Mouse (Mus musculus) E14TG2a.4 (cell line): Measurements from ENCODE around the gene Nek9.

Experiments
- H3K27me3 ChIP-seq: 2 replicates; pipeline ENCODE4 v1.6.1; 2014; ENCODE audit warnings: low read length, control low read depth; ENCODE audit not compliant: insufficient read depth
- H3K36me3 ChIP-seq: 2 replicates; pipeline ENCODE4 v1.6.1; 2014; ENCODE audit warnings: low read length, control low read depth; ENCODE audit not compliant: insufficient read depth
- H3K4me1 ChIP-seq: replicated peaks from 2 replicates; pipeline ENCODE4 v1.6.1; 2014; ENCODE audit warnings: low read depth, low read length, control low read depth
- H3K4me3 ChIP-seq: replicated peaks from 2 replicates; pipeline ENCODE4 v1.5.1; 2014; ENCODE audit warnings: mild to moderate bottlenecking, low read length
- H3K9me3 ChIP-seq: 2 replicates; pipeline ENCODE4 v1.6.1; 2014; ENCODE audit warnings: low read length, control low read depth
- CTCF ChIP-seq: conservative IDR thresholded peaks from 2 replicates; pipeline ENCODE4 v1.5.1; 2014; ENCODE audit warnings: low read length
- NANOG ChIP-seq: IDR thresholded peaks from 2 replicates; pipeline ENCODE4 v1.6.1; 2014; ENCODE audit warnings: borderline replicate concordance, low read length, mixed read lengths
- POU5F1 ChIP-seq: IDR thresholded peaks from 2 replicates; pipeline ENCODE4 v1.6.1; 2014; ENCODE audit warnings: low read length, borderline replicate concordance

Gene Nek9

DNA sequence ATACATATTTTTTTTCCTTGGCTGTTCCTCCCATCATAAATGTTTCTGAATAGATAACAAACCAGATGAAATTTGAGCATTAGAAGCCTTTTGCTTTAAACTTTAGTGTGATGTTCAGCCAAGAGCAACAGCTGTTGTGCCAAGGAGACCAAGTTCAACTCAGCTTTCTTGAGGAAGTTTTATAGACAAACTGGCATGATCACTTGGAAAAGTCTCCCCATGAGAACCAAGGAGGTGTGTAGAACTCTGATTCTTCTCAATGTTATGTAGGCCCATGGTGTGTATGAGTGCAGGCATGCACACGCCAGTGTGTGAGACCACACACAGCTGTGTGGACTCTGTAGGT is 40.4 kb downstream of the Nek9 start:
- peaks cover 13% of the 10 kb centered on the region for H3K9me3 ChIP-seq
- TF ChIP-seq CTCF (no peak), POU5F1 (no peak), NANOG (no peak)
- H3K4me1 ChIP-seq: peaks cover 19% of the 10 kb centered on the region

DNA sequence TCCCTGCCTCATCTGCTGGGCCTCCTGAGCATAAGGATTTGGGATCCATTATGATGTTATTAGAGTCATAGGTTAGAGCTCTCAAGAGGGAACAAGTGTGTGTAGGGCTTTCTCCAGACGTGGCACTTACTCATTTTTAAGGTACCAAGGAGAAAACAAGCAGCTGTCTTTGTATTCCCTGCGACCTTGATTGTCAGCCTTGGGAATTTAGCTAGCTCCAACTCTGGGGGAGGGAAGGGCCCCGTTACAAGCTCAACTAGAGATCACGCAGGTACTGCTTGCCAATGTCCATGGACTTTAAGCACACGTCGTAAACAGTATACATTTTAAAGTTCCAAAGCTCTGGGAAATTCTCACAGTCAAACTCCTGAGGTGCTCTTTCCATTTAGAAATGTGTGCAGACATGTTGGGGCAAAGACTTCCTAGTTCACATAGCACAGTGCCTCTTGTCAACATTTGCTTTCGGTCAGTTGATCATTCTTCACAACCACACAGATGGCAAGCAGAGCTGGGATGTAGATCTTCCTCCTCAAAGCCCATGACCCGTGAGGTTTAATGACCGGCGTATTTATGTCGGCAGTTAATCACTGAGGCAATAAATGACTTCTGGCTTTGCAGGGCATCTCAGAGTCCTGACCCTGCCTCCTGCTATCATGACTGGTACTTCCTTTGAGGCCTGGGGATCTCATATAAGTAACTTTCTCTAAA is 40.9 kb downstream of the Nek9 start:
- H3K9me3 ChIP-seq: peaks cover 14% of the 10 kb centered on the region
- no peak for TF ChIP-seq POU5F1
- no peak for TF ChIP-seq CTCF
- no peak for TF ChIP-seq NANOG

More for the DNA sequence above, 40.4 kb downstream of the Nek9 start:
- Histone ChIP-seq H3K4me3 (no peak overlapping the region), H3K36me3 (peaks cover 39% of the 10 kb centered on the region), H3K27me3 (peaks cover 6% of the 10 kb centered on the region; the same call in 1 of the 2 replicates)

GRCm38 (mm10) chr12:85297345-85297997 is 41.7 kb downstream of the Nek9 start:
- H3K4me3 ChIP-seq: no peak overlapping the region
- peaks cover 27% of the 10 kb centered on the region for H3K36me3 ChIP-seq
- H3K4me1 ChIP-seq: peaks cover 19% of the 10 kb centered on the region
- TF ChIP-seq NANOG: no peak
- no peak for TF ChIP-seq POU5F1
- TF ChIP-seq CTCF: no peak
- peaks cover 14% of the 10 kb centered on the region for H3K9me3 ChIP-seq
- peaks cover 6% of the 10 kb centered on the region; the same call in 1 of the 2 replicates for H3K27me3 ChIP-seq

More for the DNA sequence above, 40.9 kb downstream of the Nek9 start:
- Histone ChIP-seq H3K4me1 (peaks cover 19% of the 10 kb centered on the region), H3K27me3 (peaks cover 6% of the 10 kb centered on the region; the same call in 1 of the 2 replicates), H3K36me3 (peaks cover 34% of the 10 kb centered on the region), H3K4me3 (no peak overlapping the region)

DNA sequence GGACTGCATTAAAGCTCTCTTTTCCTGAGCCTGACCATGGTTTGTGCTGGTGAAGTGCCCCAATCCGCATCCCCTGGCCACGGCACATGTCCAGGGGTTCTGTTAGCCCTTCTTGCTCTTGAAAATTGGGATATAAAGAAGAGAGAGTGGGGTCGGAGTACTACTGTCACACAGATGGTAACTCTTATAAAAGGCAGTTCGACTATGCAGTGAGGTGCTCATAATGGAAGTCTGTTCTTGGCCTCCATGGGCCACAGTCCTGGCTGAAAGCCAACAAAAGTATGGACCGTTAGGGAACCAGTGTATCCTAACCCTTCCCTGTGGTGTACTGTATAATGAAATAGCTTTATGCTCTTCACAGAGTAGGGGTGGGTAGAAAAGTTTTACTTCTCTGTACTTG is 42.2 kb downstream of the Nek9 start:
- peaks cover 6% of the 10 kb centered on the region; the same call in 1 of the 2 replicates for H3K27me3 ChIP-seq
- TF ChIP-seq POU5F1: no peak
- no peak for TF ChIP-seq NANOG
- TF ChIP-seq CTCF: no peak
- H3K36me3 ChIP-seq: peaks cover 22% of the 10 kb centered on the region
- peaks cover 14% of the 10 kb centered on the region for H3K9me3 ChIP-seq
- peaks cover 19% of the 10 kb centered on the region for H3K4me1 ChIP-seq
- 0 out of 2 replicates have a peak overlapping the region, but pooled peaks have one; percentile 68 for H3K4me3 ChIP-seq

DNA sequence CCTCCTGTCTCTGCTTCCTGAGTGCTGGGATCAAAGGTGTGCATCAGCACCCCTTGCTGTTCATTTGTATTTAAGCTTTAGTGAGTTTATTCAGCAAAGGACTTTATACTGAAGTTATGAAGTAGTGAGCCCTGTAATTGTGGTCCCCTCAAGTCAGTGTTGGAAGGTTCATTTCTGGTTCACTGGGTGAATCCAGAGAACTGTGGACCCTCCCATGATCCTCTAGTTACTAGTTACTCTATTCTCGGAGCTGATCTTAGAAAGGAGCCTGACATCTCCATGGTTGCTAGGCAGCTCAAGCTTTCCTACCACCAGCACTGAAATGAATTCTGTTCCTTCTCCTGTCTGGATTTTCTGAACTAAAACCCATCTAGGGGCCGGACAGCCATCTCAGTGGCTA is 43.7 kb downstream of the Nek9 start:
- Histone ChIP-seq H3K9me3 (peaks cover 14% of the 10 kb centered on the region), H3K4me3 (no peak overlapping the region), H3K27me3 (peaks cover 11% of the 10 kb centered on the region), H3K36me3 (peaks cover 8% of the 10 kb centered on the region), H3K4me1 (peaks cover 24% of the 10 kb centered on the region)
- no peak for TF ChIP-seq POU5F1
- no peak for TF ChIP-seq CTCF
- TF ChIP-seq NANOG: no peak

DNA sequence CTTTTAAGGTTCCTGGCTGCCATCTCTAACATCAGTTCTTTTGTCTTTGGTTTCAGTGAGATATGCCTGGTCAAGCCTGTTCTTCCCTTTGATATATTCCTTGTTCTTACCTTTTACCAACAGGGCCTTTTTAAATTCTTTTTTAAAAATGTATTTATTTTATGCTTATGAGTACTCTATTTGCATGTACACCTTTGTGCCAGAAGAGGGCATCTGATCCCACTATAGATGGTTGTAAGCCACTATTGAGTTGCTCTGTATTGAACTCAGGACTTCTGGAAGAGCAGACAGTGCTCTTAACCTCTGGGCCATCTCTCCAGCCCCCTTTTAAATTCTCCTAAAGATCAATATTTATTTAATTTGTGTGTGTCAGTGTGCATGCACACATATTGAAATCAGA is 46.3 kb downstream of the Nek9 start:
- no peak overlapping the region for H3K4me3 ChIP-seq
- no peak for TF ChIP-seq CTCF
- no peak for TF ChIP-seq POU5F1
- TF ChIP-seq NANOG: no peak
- no peaks in the 10 kb centered on the region for H3K36me3 ChIP-seq

GRCm38 (mm10) chr12:85292288-85292687 is 46.9 kb downstream of the Nek9 start:
- Histone ChIP-seq H3K36me3 (no peaks in the 10 kb centered on the region), H3K9me3 (peaks cover 14% of the 10 kb centered on the region), H3K4me3 (no peak overlapping the region), H3K27me3 (peaks cover 31% of the 10 kb centered on the region), H3K4me1 (peaks cover 44% of the 10 kb centered on the region)
- TF ChIP-seq CTCF: no peak
- TF ChIP-seq NANOG: no peak

More for the DNA sequence above, 46.3 kb downstream of the Nek9 start:
- H3K27me3 ChIP-seq: peaks cover 31% of the 10 kb centered on the region
- peaks cover 42% of the 10 kb centered on the region for H3K4me1 ChIP-seq
- H3K9me3 ChIP-seq: peaks cover 14% of the 10 kb centered on the region

GRCm38 (mm10) chr12:85291541-85291940 is 47.6 kb downstream of the Nek9 start:
- H3K4me1 ChIP-seq: peaks cover 41% of the 10 kb centered on the region

More at GRCm38 (mm10) chr12:85291541-85291940, 47.6 kb downstream of the Nek9 start:
- H3K9me3 ChIP-seq: peaks cover 14% of the 10 kb centered on the region
- H3K27me3 ChIP-seq: peaks cover 30% of the 10 kb centered on the region
- H3K36me3 ChIP-seq: no peaks in the 10 kb centered on the region
- no peak overlapping the region for H3K4me3 ChIP-seq
- TF ChIP-seq NANOG (no peak), POU5F1 (no peak), CTCF (no peak)
